Mouse (Mus musculus): ENCODE results near the gene Scg5. TPM values are rescaled to one million over a fixed set of nuclear protein-coding genes. Genes with fewer than 3 reads are reported as not detected.

Scg5 gene
- total RNA-seq, 2 experiments from 2014 or later: 38.8 to 41.7 TPM

GRCm38 (mm10) chr2:113806851-113807577 is 21.9 kb downstream of the Scg5 start:
- peak; percentile 48 for DNase-seq

GRCm38 (mm10) chr2:113805765-113806164 is 23.2 kb downstream of the Scg5 start:
- DNase-seq: no peak

GRCm38 (mm10) chr2:113803753-113804152 is 25.2 kb downstream of the Scg5 start:
- no peak for DNase-seq

DNA sequence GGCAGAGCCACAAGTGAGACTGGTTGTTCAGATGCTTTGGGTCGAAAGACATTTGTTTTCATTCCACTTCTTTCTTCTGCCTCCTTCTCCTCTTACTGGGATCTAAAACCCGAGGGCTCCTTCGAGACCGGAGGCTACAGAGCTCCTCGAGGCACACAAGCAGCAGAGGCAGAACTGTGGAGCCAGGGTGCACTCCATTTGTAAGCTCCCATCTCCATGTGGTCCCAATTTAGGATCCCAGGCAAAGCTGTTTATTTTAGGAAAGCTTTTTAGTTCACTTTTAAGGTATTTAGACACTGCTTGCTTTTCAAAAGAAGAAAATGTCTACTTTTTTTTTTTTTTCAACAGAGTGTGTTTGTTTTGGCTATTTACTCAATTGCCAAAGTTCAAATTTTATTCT is 28.1 kb downstream of the Scg5 start:
- no peak for DNase-seq

- DNase-seq: no peak
Measured at GRCm38 (mm10) chr2:113798605-113799004, 30.3 kb downstream of the Scg5 start.

GRCm38 (mm10) chr2:113795186-113795585 is 33.7 kb downstream of the Scg5 start:
- no peak for DNase-seq

DNA sequence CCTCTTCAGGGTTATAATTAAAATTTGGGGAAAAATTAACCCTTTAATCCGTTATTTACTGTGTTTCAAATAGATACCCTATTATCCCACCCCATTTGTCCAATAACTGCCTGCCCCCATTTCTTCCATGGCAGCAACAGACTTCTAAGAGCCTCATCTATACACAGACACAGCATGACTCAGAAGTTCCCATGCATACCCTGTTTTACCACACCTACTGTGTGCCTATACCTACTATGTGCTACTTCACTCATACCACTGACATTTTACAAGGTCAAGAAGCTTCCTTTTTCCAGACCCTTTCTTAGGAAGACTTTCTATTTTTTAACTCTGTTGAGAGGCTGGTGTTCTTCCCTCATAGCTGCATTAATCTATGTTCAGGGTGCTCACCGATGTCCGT is 35.4 kb downstream of the Scg5 start:
- no peak for DNase-seq

DNA sequence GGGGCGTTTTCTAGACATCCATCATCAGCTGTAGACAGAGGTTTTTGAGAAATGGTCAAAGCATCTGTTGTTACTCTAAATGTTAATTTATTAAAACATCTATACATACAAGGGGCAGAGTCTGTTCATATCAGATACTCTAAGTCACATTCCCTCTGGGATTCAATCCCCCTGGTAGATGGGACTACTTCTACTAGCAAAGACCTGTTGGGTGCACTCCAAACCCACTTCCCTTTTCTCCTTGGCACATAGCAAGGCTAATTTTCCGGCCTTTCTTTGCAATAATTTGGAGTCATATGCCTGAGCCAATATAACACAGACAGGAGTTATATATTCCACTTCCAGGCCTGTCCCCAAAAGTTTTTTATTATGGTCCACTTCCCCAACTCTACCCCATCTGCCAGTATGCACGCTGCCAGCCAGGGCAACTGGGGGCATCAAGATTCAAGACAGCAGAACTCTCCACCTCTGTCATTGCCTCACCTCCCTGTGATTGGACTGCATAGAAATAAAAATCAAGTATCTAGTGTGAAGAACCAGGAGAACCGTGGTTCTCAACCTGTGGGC is 40.0 kb downstream of the Scg5 start:
- no peak for DNase-seq

DNA sequence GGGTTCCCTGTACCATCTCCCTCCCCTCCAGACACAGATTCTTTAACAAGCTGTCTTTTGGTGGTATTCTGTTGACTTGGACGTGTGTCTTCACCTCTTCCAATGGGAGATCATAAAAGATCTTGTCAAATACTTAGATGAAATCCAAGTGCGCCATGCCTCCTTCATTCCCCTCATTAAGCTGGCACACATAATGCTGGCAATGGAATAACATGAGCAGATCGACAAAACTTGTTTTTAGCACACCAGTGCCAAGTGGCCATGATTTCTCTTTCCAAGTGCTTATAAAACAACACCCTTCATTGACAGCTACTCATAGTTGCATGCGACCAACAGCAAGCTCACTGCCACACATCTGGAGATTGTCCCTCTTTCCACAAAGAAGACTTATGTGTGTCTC is 41.0 kb downstream of the Scg5 start:
- no peak for DNase-seq

GRCm38 (mm10) chr2:113784851-113785250 is 44.1 kb downstream of the Scg5 start:
- DNase-seq: no peak

GRCm38 (mm10) chr2:113781521-113781920 is 47.4 kb downstream of the Scg5 start:
- no peak for DNase-seq

- DNase-seq: no peak
Measured at GRCm38 (mm10) chr2:113781107-113781506, 47.8 kb downstream of the Scg5 start.

DNA sequence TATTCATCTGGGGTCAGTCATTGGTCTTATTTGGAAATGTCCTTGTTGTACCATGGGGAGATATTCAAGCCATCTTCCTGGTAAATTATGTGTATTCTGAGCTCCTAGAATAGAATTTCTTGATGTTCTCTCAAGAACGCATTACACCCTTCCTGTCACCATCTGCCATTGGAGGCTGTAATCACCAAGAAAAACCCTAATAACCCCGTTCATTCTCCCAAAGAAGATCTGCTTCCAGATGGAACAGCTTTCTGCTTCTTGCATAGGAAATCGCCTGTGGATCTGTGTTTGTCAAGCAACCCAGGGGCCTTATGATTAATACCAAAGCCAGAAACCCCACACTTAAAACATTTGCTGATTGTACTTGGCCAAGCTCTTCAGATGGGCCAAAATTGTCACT is 49.6 kb downstream of the Scg5 start:
- DNase-seq: no peak

DNA sequence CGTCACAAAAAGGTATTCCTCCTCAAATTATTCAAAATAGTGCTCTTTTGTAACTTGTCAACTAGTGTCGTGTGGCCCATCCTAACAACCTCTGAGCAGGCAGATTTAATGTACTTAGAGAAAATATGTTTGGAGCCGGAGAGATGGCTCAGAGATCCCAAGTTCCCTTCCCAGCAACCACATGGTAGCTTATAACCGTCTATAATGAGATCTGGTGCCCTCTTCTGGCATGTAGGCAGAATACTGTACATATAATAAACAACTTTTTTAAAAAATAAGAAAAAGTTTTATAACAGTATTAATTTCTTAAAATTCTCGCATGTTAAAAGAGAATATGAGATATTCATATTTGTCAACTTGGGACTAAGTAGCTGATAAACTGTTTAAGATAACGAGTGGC is 50.9 kb downstream of the Scg5 start:
- DNase-seq: no peak

- DNase-seq: no peak
Measured at GRCm38 (mm10) chr2:113776297-113776696, 52.6 kb downstream of the Scg5 start.

DNA sequence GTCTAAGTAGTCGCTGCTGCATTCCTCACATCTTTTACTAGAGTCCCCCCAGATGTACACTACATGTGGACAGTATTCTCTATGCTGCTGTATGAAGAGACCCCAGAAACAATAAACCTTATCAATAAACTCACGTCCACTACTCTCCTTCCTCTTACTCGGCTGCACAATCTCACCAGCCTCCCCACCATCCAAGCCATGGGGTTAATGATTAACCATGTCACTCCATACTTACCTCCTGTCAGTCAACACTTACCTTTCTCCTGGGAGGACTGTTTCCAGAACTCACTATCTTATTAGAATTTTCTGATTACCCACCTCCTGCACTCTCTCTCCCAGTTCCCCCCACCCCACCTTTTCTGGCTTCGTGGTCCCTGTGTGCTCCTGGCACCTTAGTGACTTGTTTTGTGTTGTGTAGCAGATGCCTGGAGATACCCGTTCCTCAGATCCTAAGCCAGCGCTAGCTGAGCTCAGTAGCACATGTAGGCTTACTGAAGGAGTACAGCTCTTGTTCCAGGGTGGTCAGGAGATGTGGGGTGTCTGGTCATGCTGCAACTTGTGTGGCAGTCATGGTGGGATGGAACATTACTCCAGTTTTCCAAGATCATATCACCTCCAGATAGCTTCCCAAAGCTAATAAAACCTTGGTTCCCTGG is 54.6 kb downstream of the Scg5 start:
- DNase-seq: no peak

DNA sequence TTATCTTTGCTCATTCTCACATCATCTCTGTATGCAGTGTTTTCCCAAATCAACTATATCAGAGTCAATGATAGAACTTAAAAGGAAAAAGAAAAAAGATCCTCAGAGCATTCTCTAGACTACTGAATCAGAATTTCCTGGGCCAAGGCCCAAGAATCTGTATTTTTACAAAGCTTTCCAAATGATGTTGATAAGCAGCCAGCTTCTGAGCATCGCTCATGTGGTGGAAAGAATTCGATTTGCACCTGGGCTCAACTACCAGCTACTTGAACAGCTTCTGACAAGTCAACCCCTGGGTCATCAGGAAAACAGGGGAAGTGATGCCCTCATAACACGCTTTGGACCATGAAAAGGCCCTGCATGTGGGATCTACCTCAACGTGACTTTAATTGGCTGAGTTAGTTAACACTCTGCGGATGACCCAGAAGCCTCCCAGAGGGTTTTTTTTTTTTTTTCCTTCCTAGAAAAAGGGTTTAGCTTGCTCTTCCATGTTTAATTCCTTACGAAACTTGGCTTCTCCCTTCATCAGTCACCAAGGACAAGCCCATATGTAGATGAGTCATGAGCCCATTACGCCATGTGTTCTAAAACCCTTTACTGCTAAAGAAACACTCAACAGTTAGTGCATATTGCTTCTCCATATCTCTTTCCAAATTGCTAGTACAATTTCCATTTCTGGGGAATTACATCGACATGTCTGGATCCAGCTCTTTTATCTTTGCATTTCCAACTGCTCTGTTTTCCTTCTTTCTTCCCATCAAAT is 60.2 kb downstream of the Scg5 start:
- DNase-seq: no peak

GRCm38 (mm10) chr2:113765885-113766284 is 63.0 kb downstream of the Scg5 start:
- DNase-seq: peak; percentile 23

DNA sequence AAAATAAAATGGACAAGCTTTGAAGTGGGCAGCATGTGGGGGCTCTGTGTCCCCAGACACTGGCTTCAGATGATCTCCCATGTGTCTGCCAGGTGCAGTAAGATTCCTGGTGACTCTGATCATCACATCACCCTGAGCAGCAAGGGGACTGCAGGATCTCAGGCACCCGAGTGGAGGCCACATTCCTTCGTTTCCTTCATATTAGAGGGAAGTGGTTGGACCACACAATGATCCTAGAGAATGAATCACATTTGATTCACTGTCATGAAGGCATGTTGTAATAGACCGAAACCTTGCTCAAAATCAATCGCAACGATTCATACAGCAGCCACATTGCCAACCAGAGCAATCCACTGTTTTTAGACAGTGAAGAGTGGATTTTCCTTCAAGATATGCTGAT is 64.0 kb downstream of the Scg5 start:
- no peak for DNase-seq

- peak; percentile 8 for DNase-seq
Measured at GRCm38 (mm10) chr2:113758311-113759161, 70.4 kb downstream of the Scg5 start, which contains the start of gene Grem1. Gene Grem1 (minus strand): TSS chr2:113758646.

- DNase-seq: peak; percentile 12
Measured at GRCm38 (mm10) chr2:113757525-113758310, 71.2 kb downstream of the Scg5 start.
